Mouse (Mus musculus) CH12F3 (cell line): ENCODE data around the gene Zbtb20.

Source experiments
- in situ Hi-C: fragments of 300-500 bp; cut with MboI; formaldehyde crosslinking; loops from 2 replicates; pipeline ENCODE4 v1.14.3; 2020; ENCODE audit warnings: low sequenced_read_pairs

Gene Zbtb20

DNA sequence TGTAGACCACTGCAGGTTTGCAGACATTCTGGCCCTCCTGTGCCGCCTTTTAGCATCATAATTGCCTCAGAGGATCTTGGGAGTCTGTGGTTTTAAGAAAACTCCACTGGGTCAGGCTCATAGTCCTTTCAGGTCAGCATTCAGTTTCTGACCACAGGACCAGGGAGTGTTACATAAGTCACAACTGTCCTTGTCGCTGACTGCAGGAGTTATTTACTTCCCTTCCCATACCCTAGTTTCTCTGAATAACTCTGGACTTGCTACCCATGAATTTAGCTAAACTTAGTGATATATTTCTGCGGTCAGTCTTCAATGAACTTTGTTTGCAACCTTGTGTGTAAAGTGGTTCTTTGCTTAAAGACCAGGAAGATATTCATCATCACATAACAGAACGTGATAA, 669.6 kb downstream of the Zbtb20 start:
- in situ Hi-C loops, result no loop called here

DNA sequence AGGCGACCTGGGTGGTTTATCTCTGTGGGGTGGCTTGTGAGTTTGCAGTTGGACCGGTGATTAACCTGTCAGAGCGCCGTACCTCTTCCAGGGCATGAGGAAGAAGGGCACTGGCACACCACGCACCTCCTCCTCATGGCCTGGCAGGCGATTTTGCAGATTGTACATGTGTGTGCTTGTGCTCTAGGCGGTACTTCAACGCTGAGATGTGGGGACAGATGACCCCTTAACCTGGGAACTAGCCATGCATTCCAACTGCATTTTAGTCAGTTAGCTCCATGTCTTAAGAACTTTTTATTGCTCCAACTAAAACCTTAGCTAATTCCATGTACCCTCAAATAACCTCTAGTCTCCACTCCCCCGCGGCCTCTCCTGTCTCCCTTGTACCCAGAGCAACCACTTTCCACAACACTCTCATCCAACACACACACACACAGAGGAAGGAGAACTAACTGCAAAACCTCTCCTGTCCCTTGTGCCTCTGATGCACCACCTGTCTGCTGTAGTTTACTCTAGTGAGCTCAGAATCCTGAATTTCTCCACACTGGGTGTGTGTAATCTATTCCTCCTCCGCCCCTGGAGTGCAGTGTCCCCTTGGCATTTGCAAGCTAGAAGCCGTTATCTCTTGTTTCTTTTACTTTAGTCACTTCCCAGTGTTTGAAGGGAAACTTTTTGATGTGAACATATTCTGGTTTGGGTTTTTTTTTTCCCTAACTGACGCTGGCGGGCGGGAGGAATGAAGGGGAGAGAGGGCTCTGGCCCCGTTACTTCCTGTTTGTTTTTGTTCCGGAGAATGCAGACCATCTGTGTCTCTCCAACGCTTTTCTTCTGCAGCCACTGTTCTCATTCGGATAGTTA, 671.9 kb downstream of the Zbtb20 start:
- in situ Hi-C loops, result no loop called here

DNA sequence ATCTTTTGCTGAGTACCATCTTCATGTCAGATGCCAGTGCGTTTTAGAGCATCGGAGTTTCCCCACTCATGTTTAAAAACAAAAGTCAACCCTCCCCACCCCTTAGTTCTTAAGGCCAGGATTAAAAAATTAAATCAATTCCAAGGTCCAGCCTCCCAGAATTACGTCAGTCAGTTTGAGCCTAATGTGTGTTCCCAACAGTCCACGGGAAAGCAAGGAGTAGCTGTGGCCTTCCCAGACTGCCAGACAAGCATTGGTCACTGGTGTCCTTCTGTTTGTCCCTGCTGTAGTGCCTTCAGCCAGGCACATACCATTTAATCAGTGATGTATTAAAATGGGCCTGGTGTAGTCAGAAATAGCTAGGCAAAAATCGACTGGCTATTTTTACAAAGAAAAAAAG, 673.1 kb downstream of the Zbtb20 start:
- in situ Hi-C loops, result no loop called here

DNA sequence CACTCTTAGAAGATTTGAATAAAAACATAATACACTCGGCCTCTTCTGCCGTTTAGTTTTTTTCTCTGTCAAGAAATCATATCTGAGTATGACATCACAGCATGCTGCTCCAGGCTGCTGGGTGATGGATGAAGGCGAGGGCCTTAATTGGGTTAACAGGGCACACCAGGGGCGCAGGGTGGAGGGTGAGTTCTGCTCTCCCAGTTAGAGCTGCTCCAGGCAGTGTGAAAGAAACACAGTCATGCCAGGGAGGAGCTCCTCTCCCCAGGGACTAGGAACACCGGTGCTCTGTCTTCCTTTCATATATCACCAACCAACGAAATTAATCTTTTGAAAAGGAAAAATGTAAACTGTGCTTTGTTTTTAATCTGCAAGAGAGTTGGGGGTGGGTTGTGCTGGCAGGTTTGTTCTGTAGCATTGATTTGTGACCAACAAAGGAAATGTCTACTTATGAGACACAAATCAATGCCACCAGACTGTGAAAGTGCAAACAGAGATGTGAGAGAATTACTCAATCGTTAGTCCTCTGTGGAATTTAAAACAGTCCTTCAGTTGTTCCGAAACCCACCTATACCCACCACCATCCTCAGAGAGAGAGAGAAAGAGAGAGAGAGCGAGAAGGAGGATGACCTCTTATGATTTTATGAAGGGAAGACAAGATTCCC, 673.9 kb downstream of the Zbtb20 start:
- in situ Hi-C loops, result no loop called here

DNA sequence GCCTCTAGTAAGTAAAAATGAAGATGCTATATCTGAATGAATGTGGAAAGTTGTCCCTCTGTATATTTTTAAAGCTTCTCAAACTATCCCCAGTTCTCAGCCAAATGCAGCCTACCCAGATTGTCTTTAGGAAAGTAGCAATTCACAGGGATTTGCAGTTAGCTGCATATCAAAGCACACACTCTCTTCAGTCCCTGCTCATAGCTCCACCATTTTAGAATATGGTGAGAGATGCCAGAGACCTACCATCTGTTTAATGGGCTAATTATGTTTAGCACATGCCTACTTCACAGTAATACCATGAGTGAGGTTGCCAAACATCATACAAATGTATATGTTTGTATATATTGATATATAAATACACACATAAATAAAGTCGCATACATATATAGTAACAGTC, 676.8 kb downstream of the Zbtb20 start:
- in situ Hi-C loops, result no loop called here

DNA sequence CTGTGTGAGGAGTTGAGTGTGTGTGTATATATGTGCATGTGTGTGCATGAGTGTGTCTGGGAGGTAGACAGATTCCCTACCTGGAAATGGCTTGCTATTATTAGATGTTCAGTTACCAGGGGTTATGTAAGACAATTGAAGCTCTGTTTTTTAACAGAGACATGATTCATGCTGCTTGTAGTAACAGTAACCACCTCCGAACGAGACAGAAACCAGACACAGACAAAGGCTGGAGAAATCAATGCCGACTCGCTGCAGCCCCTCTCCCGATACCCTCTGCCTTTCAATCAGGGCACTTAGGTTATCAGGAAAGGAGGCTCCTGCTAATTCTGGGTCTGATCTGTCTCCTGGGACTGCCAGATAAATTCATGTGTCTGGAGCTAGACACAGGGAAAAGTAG, 681.7 kb downstream of the Zbtb20 start:
- in situ Hi-C loops, result no loop called here

DNA sequence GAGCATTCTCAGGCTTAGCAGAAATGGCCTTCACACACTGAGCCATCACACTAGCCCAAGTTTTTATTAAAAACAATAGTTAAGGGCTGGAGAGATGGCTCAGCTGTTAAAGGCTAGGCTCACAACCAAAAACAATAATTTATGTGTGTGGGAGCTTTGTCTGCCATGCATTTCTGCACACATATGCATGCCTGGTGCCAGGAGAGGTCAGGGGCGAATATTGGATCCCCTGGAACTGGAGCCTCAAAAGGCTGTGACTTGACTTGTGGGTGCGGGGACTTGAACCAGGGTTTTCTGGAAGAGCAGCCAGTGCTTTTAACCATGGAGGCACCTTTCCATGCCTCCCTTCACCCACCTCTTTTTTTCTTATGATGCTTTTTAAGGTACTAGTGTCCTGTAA, 685.6 kb downstream of the Zbtb20 start:
- in situ Hi-C loops, result no loop called here

DNA sequence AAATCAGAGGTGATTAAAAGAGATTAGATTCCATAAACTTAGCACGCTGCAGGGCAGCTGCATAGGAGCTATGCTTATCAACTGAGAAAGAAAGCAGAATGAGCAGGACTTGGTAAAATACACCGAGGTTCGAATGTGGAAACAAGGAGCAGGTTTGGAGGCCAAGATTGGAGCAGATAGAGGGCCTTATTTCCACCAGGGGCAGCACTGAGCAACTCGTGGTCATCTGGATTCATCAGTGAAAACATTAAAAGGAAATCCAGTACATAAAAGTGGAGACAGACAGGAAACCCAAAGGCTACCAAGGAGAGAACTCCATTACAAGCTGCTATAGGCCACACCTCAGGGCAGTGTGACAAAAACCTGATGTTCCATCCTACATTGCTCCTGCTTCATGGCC, 686.3 kb downstream of the Zbtb20 start:
- in situ Hi-C loops, result no loop called here

DNA sequence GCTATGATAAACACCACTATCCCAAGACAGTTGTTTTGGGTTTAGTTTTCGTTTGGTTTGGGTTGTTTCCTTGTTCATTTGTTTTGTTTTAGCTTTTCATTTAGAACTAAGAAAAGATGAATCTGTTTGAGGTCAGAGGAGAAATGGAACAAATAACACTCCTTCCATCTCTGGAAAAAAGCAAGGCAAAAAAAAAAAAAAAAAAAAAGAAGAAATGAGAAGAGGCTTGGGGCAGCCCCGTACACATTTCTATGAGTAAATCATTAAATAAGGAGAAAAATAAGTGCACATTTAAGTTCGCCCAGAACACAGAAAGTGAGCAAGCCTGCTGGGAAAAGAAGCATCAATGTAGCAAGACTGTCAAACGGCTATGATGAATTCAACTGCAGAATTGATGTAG, 690.2 kb downstream of the Zbtb20 start:
- in situ Hi-C loops, result no loop called here

DNA sequence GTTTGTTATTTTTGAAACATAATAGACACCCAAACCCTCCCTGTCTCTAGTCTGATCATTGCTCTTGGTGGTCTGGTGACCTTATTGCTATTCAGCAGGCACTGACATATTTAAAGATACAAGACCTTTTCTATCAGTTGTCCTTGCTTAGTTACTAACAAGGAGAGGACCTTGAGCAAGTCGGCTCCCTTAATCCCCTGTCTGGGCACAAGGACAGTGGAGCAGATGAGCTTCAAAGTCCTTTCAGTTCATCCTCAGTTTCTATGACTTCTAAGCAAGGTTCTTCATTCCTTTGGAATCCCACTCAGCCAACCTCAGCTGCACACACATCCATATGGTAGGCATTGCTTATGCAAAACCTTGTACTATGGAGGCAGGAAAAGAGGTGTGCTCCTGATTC, 690.8 kb downstream of the Zbtb20 start:
- in situ Hi-C loops, result no loop called here

DNA sequence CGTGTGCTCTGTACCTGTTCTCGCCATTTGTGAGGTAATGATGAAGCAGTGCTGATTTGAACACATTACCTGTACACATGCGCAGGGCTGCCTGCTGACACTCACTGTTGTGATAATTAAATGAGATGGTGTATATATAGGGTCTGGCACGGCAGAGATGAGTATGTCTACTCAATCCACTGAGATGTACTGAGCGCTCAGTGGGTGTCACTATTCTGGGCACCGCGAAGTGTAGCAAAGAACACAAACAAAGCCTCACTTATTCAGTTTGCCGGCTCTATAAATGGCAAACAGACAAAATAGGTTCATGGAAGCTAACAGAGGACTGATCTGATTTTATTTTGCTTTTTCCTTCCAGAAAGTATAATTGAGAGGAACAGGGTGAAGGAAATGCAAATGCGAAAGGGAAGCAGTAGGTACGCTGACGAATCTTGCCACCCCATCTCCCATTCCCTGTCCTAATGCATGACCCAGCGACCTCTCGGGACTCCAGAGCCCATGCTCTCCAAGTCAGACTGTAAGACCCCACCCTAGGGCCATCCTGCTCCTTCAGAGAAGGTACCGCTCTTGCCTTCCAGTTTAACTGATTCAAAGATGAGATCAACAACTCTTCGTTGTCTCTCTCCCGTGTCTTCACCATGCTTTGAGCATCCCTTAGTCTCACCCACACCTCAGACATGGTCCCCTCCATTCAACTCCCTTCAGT, 695.8 kb downstream of the Zbtb20 start:
- in situ Hi-C loops, result no loop called here

DNA sequence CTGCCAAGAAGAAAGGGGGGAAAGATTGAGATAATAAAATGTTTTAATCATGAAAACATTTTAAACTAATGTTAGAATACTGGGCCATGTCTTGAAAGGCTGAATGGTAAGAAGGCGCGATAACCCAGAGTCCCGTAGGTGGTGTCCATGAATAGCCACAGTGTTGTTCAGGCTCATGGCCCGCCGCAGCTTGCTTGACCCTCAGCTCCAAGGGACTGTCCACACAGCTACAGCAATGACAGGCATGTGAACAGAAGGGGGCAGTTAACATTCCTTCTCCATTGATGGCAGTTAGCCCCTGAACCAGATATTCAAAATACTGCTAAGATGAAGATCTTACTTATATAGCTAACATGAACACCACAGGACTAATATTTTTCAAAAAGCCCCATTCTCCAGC, 696.5 kb downstream of the Zbtb20 start:
- in situ Hi-C loops, result no loop called here

DNA sequence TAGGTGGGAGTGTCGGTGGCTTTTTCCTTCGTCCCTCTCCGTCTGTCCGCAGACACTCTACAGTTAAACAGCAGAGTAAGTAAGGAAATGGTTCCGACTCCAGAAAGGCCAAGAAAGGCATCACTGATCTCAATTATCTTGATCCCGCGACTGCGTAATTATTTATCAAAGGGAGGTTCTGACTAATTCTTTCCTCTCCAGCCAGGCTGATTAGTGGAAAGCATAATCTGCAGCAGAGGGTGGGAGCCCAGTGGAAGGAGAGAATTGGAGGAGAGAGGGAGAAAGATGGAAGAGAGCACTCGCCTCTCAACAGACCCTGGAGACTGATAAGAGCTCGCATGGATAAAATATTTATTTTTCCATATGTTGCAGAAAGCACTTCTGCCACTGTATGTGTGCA, 697.1 kb downstream of the Zbtb20 start:
- in situ Hi-C loops, result no loop called here

DNA sequence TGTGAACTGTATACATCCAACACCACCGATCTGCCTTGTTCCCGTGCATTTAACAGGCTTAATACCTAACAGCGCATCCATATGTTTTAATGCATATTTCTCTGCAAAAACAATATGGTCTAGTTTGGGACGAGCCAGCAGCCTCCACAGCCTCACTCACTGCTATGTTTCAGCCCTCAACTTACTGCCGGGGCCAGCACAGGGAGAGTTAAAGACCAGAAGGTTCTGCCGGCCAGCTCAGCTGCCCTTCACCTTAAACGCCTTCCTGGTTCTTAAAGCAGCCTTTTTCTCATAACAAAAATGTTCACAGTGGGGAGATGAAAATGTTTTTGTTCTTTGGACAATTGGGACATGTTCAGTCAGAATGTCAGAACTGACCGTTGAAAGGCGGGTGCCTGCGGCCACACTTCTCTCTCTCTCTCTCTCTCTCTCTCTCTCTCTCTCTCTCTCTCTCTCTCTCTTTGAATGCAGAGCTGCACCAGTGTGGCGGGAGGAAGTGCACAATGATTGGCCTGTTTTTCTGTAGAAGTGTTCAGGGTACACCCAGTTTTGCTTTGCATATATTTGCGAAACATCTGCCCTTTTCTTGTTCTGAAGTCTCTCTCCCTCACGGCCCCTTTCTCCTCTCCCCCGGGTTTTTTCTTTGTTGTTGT, 697.6 kb downstream of the Zbtb20 start:
- in situ Hi-C loops, result no loop called here

DNA sequence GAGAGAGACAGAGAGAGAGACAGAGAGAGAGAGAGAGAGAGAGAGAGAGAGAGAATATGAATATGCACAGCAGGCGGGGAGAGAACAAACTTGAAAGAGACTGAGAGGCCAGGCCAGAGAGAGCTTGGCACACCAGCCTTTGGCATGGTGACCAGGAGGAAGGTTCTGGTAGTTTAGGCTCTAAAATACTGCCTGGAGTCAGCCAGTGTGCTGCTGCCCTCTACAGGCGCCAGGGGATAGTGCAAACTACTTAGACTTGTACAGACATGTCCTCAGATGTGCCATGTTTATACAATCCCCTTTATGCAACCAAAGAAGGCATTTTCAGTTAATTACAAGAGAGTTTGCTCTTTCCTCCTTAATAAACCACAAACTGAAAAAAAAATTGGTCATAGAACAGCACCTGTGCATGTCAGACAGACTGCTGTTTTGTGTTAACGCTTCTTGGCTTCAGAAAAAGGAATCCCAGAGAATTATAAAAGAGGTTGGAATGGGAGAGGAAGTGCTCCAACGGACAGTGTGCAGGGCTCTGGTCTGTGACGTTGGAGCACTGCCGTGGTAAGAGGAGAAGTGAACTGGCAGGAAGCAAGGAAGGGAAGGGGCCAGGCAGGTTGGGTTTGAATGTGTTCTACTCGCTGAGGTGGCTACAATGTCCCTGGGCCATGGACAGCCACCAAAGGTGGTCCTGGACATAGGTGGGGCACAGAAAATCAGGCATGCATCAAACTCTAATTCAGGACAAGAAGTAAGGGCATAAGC, 698.5 kb downstream of the Zbtb20 start:
- in situ Hi-C loops, result no loop called here

DNA sequence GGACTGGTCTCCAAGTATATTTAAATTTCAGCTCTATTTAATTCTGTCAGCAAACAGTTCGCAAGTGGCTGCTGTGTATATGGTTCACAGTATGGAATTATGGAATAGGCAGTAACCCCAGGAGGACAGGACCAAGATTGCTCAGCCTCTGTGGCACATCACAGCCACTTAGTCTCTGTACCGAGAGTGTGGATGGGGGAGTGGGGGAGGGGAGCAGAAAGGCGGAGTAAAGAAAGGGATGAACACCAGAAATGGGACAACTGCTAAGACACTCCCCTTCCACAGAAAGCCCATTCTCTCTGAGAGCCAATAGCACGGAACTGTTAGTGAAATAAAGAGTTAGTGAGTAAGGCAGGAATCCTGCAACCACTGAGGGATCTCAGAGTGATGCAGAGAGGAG, 699.4 kb downstream of the Zbtb20 start:
- in situ Hi-C loops, result no loop called here

DNA sequence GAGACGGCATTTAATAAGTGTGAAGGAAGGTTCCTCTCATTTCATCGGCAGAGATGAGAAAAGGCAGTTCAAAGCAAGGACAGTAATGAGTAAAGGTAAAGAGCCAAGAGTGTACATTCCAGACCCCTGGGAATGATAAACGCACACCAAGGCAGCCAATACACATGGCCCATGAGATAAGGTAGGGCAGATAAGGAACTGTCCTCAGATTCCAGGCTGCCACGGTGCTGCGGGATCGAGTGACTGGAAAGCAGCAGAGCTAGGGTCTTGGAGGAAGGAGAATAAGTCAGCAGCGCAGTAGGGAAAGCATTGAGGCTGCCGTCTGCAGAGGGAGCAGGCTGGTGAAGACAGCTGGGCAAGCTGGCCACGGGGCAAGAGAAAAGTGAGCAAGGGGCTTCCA, 699.8 kb downstream of the Zbtb20 start:
- in situ Hi-C loops, result no loop called here

DNA sequence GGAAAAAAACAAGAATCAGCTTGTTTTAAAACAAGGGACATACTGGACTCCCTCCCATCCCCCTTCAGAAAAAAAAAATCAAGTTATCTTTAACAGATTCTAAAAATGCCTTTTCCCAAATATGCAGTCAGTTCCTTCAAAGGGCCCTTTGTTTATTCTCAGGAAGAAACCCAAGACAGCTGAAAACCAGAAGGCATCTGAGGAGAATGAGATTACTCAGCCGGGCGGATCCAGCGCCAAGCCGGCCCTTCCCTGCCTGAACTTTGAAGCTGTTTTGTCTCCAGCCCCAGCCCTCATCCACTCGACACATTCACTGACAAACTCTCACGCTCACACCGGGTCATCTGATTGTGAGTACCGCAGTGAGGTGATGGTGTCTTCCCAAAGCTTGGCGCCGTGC, 701.7 kb downstream of the Zbtb20 start:
- in situ Hi-C loops, result no loop called here

DNA sequence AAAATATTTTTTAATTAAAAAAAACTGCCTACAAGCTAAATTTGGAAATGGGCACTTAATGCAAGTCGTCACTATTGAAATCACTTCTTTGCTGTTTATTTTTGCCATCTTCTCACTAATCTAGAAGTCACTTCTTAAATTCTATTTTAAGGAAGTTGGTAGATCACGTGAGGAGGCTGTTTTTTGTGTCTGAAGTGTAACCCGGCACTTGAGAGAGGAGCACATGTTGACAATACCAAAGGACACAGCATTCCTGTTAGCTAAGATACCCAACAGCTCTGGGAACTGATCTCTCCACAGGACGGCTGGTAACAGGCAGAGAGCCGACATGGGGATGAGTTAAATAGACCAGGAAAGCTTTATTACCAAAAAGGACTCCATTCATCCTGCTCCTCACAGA, 702.7 kb downstream of the Zbtb20 start:
- in situ Hi-C loops, result no loop called here

DNA sequence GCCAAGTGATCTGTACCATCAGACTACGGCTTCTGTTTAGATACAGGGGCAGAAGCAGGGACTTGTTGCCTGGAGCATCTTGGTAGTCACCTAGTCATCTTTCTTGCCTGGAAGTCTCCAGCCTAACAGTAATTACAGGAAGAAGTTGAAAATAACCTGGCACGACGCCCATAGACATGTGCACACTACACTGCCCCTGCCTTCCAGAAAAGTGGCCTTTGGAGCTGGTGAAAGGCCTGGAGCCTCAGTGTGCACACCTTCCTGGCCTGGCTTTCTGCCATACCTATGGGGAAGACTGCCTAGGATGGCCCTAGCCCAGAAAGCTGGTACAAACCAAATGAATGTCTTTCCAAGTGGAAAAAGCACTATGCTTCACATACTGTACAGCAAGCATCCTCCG, 703.4 kb downstream of the Zbtb20 start:
- in situ Hi-C loops, result no loop called here

DNA sequence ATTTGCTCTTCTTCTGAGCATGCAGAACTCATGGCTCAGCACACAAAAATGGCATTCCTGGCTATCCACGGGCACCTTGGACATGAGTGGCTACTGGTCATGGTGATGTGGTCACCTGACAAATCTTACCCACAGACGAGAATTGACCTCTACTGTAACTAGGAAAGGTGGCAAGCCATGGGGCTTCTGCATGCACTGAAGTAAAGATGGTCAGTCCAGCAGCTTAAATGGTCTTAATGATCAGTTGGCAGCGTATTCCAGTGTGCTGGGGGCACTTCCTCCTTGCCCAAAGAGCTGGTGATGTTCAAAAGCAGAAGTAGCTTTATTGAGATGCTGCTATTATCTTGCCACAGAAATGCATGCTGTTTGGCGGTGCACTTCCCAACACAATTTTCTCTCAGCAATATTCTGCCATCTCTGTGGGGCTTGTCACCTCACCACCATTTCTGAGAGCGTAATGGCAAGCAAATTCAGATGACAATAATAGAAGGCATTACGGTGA, 704.7 kb downstream of the Zbtb20 start:
- in situ Hi-C loops, result no loop called here
